Comparison of ENCODE assay signal across 10 mouse cellular contexts in the genomic region with DNA sequence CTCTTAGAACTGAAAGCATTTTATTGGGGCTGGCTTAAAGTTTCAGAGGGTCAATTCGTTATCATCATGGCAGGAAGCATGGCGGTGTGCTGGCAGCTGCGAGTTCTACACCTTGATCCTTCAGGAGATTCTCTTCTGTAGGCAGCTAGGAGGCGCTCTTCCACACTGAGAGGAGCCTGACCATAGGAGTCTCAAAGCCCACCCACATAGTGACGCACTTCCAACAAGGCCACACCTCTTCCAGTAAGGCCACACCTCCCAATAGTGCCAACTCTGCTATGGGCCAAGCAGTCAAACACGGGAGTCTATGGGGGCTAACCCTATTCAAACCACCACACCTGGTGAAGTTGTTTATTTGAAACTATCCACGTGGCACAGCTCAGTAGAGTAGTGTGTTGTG. TPM values are rescaled to one million over a fixed set of nuclear protein-coding genes. Genes with fewer than 3 reads are reported as not detected.
DNase-seq lines count a peak whose midpoint lies in the region; ATAC-seq and TF ChIP-seq lines count a peak whose summit lies in the region.
"Had no signal": no experiment of that assay in that cellular context is flagged by ENCODE, and none has a peak within 500 bp of the region (broad histone marks: within the 10 kb centered on the region; RNA-seq: fewer than 3 reads in every experiment).

No protein-coding gene starts in this region.

- H3K79me2 ChIP-seq in CH12.LX (replicated peaks; ENCODE audit: control insufficient read depth, extremely low read depth, insufficient read depth, poor library complexity, severe bottlenecking), result no peaks in the 10 kb centered on the region

- H3K9me3 ChIP-seq in hindbrain, embryonic 11.5 days (ENCODE audit: control insufficient read depth, low read length), result no peaks in the 10 kb centered on the region
- H3K9me3 ChIP-seq in hindbrain, embryonic 14.5 days (ENCODE audit: control insufficient read depth, low read length), result no peaks in the 10 kb centered on the region
- no peaks in the 10 kb centered on the region for H3K9me3 ChIP-seq in CH12.LX (replicated peaks; ENCODE audit: low read length)
- H3K9me3 ChIP-seq in lung, postnatal 0 days (ENCODE audit: low read length), result no peaks in the 10 kb centered on the region

- H3K9ac ChIP-seq in hindbrain, embryonic 11.5 days (ENCODE audit: low read depth, low read length), result no peak overlapping the region
- no peak overlapping the region for H3K9ac ChIP-seq in hindbrain, embryonic 14.5 days
- no peak overlapping the region for H3K9ac ChIP-seq in CH12.LX (ENCODE audit: insufficient read depth, low read depth)
- H3K9ac ChIP-seq in lung, postnatal 0 days (replicated peaks; ENCODE audit: low read depth), result no peak overlapping the region

- no peak overlapping the region for H3K4me3 ChIP-seq in hindbrain, embryonic 11.5 days (ENCODE audit: low read depth, low read length)
- H3K4me3 ChIP-seq in hindbrain, embryonic 14.5 days (replicated peaks; ENCODE audit: low read length), result no peak overlapping the region
- H3K4me3 ChIP-seq in CH12.LX (replicated peaks in 1 of 3; ENCODE audit: low read depth in 2 of 3, low read length in 2 of 3, poor library complexity in 1 of 3), result no peak overlapping the region
- no peak overlapping the region for H3K4me3 ChIP-seq in lung, postnatal 0 days (ENCODE audit: low read depth, low read length)

- intact Hi-C loops in left cerebral cortex, postnatal 36 days (cut with DNase I), result no loop called here

- TF ChIP-seq POLR2A in CH12.LX (IDR thresholded peaks at IDR 0.05; ENCODE audit: low read depth, low read length), result no peak

- DNase-seq in hindbrain, embryonic 11.5 days (ENCODE audit: low spot score), result peak; percentile 26
- DNase-seq in hindbrain, embryonic 14.5 days (ENCODE audit: low spot score), result no peak
- peak; percentile 66 for DNase-seq in CH12.LX (ENCODE audit: extremely low read depth)
- peak; percentile 69 for DNase-seq in c-Kit-negative CD71-positive TER-119-positive erythroid progenitor cells, embryonic 14.5 days (ENCODE audit: low read depth, low spot score)
- peak; percentile 30 for DNase-seq in lung, postnatal 0 days (ENCODE audit: low spot score)
- DNase-seq in right cerebral cortex, adult 2 months (ENCODE audit: low spot score in 2 of 2), result no peak
- no peak for DNase-seq in left cerebral cortex, postnatal 36 days (ENCODE audit: low spot score in 2 of 2)
- no peak for DNase-seq in ovary, adult 18-20 months (ENCODE audit: low spot score)
- DNase-seq: adrenal gland, adult 2 months; gastrocnemius, postnatal 36 days had no signal

- WGBS in hindbrain, embryonic 11.5 days, result 44% methylated on average over 7 of the region's 7 CpGs
- 43% methylated on average over 7 of the region's 7 CpGs for WGBS in hindbrain, embryonic 14.5 days
- WGBS in lung, postnatal 0 days, result 38% methylated on average over 7 of the region's 7 CpGs

- H3K36me3 ChIP-seq in hindbrain, embryonic 11.5 days (ENCODE audit: control insufficient read depth, insufficient read depth, low read length), result no peaks in the 10 kb centered on the region
- no peaks in the 10 kb centered on the region for H3K36me3 ChIP-seq in hindbrain, embryonic 14.5 days (replicated peaks; ENCODE audit: control insufficient read depth, insufficient read depth)
- no peaks in the 10 kb centered on the region for H3K36me3 ChIP-seq in CH12.LX (replicated peaks in 1 of 2; ENCODE audit: control insufficient read depth in 1 of 2, insufficient read depth in 1 of 2, low read length in 1 of 2)
- no peaks in the 10 kb centered on the region for H3K36me3 ChIP-seq in lung, postnatal 0 days (ENCODE audit: insufficient read depth, low read length)

- TF ChIP-seq EP300 in CH12.LX (IDR thresholded peaks at IDR 0.05; ENCODE audit: low read length), result no peak
- TF ChIP-seq EP300 in lung, postnatal 0 days (IDR thresholded peaks at IDR 0.05), result no peak

- H3K27me3 ChIP-seq in hindbrain, embryonic 11.5 days (ENCODE audit: control insufficient read depth, insufficient read depth, low read length), result no peaks in the 10 kb centered on the region
- no peaks in the 10 kb centered on the region for H3K27me3 ChIP-seq in hindbrain, embryonic 14.5 days (ENCODE audit: control insufficient read depth, insufficient read depth, low read length)
- no peaks in the 10 kb centered on the region for H3K27me3 ChIP-seq in CH12.LX (replicated peaks)
- no peaks in the 10 kb centered on the region for H3K27me3 ChIP-seq in lung, postnatal 0 days (replicated peaks; ENCODE audit: insufficient read depth, low read length)

- dilution Hi-C loops in CH12.LX (cut with MboI; ENCODE audit: extremely low pct_ligation_motif_present, extremely low pct_unique_long_range_greater_than_20kb, low sequenced_read_pairs), result no loop called here

- no peak overlapping the region for H3K4me2 ChIP-seq in hindbrain, embryonic 11.5 days (replicated peaks; ENCODE audit: low read depth, low read length)
- no peak overlapping the region for H3K4me2 ChIP-seq in hindbrain, embryonic 14.5 days (replicated peaks)
- no peak overlapping the region for H3K4me2 ChIP-seq in CH12.LX (ENCODE audit: insufficient read depth, low read depth, poor library complexity, severe bottlenecking)
- no peak overlapping the region for H3K4me2 ChIP-seq in lung, postnatal 0 days (replicated peaks; ENCODE audit: low read depth, low read length)

- no peak; the same call in 1 of the 2 replicates for ATAC-seq in hindbrain, embryonic 11.5 days (ENCODE audit: low FRiP score)
- ATAC-seq in hindbrain, embryonic 14.5 days (ENCODE audit: low FRiP score), result no peak
- ATAC-seq in lung, postnatal 0 days, result peak; percentile 40; the same call in 1 of the 2 replicates

- TF ChIP-seq RAD21 in CH12.LX (IDR thresholded peaks at IDR 0.05; ENCODE audit: low read depth, low read length), result peak; percentile 65

- in situ Hi-C loops in CH12.LX (cut with MboI; ENCODE audit: low pct_ligation_motif_present, low pct_unique_long_range_greater_than_20kb, low sequenced_read_pairs), result no loop called here

- TF ChIP-seq CTCF in CH12.LX (conservative IDR thresholded peaks at IDR 0.05 in 1 of 2, IDR thresholded peaks at IDR 0.05 in 1 of 2; ENCODE audit: low read depth in 2 of 2, low read length in 2 of 2), result peak in 1 of 2 experiments; percentile 68; a peak in 2 of 4 replicates
- TF ChIP-seq CTCF in lung, postnatal 0 days (IDR thresholded peaks at IDR 0.05), result peak; percentile 52

- no peaks in the 10 kb centered on the region for H3K4me1 ChIP-seq in hindbrain, embryonic 11.5 days (replicated peaks; ENCODE audit: control insufficient read depth, insufficient read depth, low read length)
- no peaks in the 10 kb centered on the region for H3K4me1 ChIP-seq in hindbrain, embryonic 14.5 days (replicated peaks; ENCODE audit: control insufficient read depth, insufficient read depth, low read length)
- peaks cover 20 to 69% of the 10 kb centered on the region in 2 experiments for H3K4me1 ChIP-seq in CH12.LX (ENCODE audit: control insufficient read depth in 1 of 2, insufficient read depth in 2 of 2)
- H3K4me1 ChIP-seq in lung, postnatal 0 days (ENCODE audit: insufficient read depth, low read depth, low read length), result no peaks in the 10 kb centered on the region

- H3K27ac ChIP-seq in hindbrain, embryonic 11.5 days (ENCODE audit: low read depth, low read length), result no peak overlapping the region
- H3K27ac ChIP-seq in hindbrain, embryonic 14.5 days, result no peak overlapping the region
- no peak overlapping the region for H3K27ac ChIP-seq in CH12.LX (ENCODE audit: insufficient read depth, low read depth)
- H3K27ac ChIP-seq in lung, postnatal 0 days (ENCODE audit: low read length), result no peak overlapping the region

TF ChIP-seq in CH12.LX, 34 proteins besides CTCF, POLR2A, EP300 and RAD21:
- no peak for TF ChIP-seq CHD2 (IDR thresholded peaks at IDR 0.05; ENCODE audit: low read length)
- TF ChIP-seq MAX (IDR thresholded peaks at IDR 0.05; ENCODE audit: low read length), result no peak
- TF ChIP-seq SMC3 (IDR thresholded peaks at IDR 0.05; ENCODE audit: low read depth, low read length), result peak; percentile 63

RNA-seq across cellular contexts. Expression of gene Chst11, which starts 24.0 kb away (rescaled TPM):
- polyA plus RNA-seq in hindbrain, embryonic 11.5 days (2014; fragmentation: Nextera tagmentation; extraction: Ambion mirVana), result 2.2 and 2.3 TPM in 2 replicates
- 5.0 and 5.4 TPM in 2 replicates for polyA plus RNA-seq in hindbrain, embryonic 14.5 days (2014; fragmentation: Nextera tagmentation; extraction: Ambion mirVana)
- total RNA-seq in CH12.LX (2012; rRNA removed) (3.6 TPM in 2 replicates), CH12.LX (2014; rRNA removed) (5.2 and 5.3 TPM in 2 replicates)
- polyA plus RNA-seq in CH12.LX (2012; ENCODE audit: insufficient read length, low read depth), result 3.5 and 4.5 TPM in 2 replicates
- polyA plus RNA-seq in lung, postnatal 0 days (2015; fragmentation: Nextera tagmentation; extraction: Ambion mirVana), result 0.74 and 0.98 TPM in 2 replicates
- 10 to 100 TPM; 29.9 to 33.3 TPM for total RNA-seq in left cerebral cortex, postnatal 36 days (2021)

Comparison
In these comparisons a context has a peak if more than half of its experiments do, and no peak if none do; other contexts are left out.
1. DNase-seq: peak in hindbrain, embryonic 11.5 days (single experiment), CH12.LX (single experiment), c-Kit-negative CD71-positive TER-119-positive erythroid progenitor cells, embryonic 14.5 days (single experiment) and lung, postnatal 0 days (single experiment); none in hindbrain, embryonic 14.5 days (single experiment), right cerebral cortex, adult 2 months (0 of 2), left cerebral cortex, postnatal 36 days (0 of 2) and ovary, adult 18-20 months (single experiment).